In the genomic region with DNA sequence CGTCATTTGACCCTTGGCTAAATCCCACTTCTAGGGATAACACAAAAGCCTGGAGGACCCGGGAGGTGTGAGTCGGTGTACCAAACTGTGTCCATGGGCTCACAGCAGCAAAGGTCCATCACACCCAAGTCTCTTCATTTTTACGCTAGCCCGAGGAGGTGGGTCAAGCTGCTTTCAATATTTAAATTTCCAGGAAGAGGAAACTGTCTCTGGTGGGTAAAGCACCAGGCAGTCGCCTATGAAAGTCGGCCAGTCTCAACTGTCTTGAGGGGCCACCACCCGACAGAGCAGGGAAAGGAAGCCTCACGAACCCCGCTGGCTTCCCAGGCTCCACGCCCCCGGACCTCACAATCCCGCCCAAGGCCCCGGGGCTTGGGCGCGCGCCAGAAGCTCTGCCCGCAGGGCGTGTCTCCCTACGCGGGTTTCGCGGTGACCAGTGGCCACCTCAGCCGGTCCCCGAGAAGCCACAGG, we compare ENCODE assay signal across 8 mouse cellular contexts. TPM values are rescaled to one million over a fixed set of nuclear protein-coding genes. Genes with fewer than 3 reads are reported as not detected.
DNase-seq lines count a peak whose midpoint lies in the region; ATAC-seq lines count a peak whose summit lies in the region.

No protein-coding gene starts in this region.

- peaks cover 32% of the 10 kb centered on the region for H3K36me3 ChIP-seq in embryonic facial prominence, embryonic 13.5 days
- peaks cover 11% of the 10 kb centered on the region for H3K36me3 ChIP-seq in hindbrain, embryonic 15.5 days
- H3K36me3 ChIP-seq in lung, embryonic 15.5 days, result peaks cover 17% of the 10 kb centered on the region

- no peaks in the 10 kb centered on the region for H3K27me3 ChIP-seq in embryonic facial prominence, embryonic 13.5 days
- no peaks in the 10 kb centered on the region for H3K27me3 ChIP-seq in hindbrain, embryonic 15.5 days
- no peaks in the 10 kb centered on the region for H3K27me3 ChIP-seq in lung, embryonic 15.5 days

- H3K4me3 ChIP-seq in embryonic facial prominence, embryonic 13.5 days, result peak overlapping the region; percentile 97
- H3K4me3 ChIP-seq in hindbrain, embryonic 15.5 days, result peak overlapping the region; percentile 99
- peak overlapping the region; percentile 97 for H3K4me3 ChIP-seq in lung, embryonic 15.5 days

- peak overlapping the region; percentile 79 for H3K4me2 ChIP-seq in embryonic facial prominence, embryonic 13.5 days
- peak overlapping the region; percentile 91 for H3K4me2 ChIP-seq in hindbrain, embryonic 15.5 days
- H3K4me2 ChIP-seq in lung, embryonic 15.5 days, result peak overlapping the region; percentile 63

- H3K27ac ChIP-seq in embryonic facial prominence, embryonic 13.5 days, result peak overlapping the region; percentile 88
- H3K27ac ChIP-seq in hindbrain, embryonic 15.5 days (replicated peaks), result peak overlapping the region; percentile 88
- H3K27ac ChIP-seq in lung, embryonic 15.5 days, result peak overlapping the region; percentile 95

- WGBS in embryonic facial prominence, embryonic 13.5 days, result under 1% methylated on average over 25 of the region's 25 CpGs
- under 1% methylated on average over 24 of the region's 25 CpGs for WGBS in hindbrain, embryonic 15.5 days
- under 1% methylated on average over 24 of the region's 25 CpGs for WGBS in lung, embryonic 15.5 days

- peaks cover 14% of the 10 kb centered on the region; the same call in 1 of the 2 replicates for H3K4me1 ChIP-seq in embryonic facial prominence, embryonic 13.5 days
- peaks cover 21% of the 10 kb centered on the region for H3K4me1 ChIP-seq in hindbrain, embryonic 15.5 days (replicated peaks)
- peaks cover 11% of the 10 kb centered on the region for H3K4me1 ChIP-seq in lung, embryonic 15.5 days

- peak overlapping the region; percentile 93 for H3K9ac ChIP-seq in embryonic facial prominence, embryonic 13.5 days
- H3K9ac ChIP-seq in hindbrain, embryonic 15.5 days, result peak overlapping the region; percentile 93
- peak overlapping the region; percentile 96 for H3K9ac ChIP-seq in lung, embryonic 15.5 days

- no peaks in the 10 kb centered on the region for H3K9me3 ChIP-seq in embryonic facial prominence, embryonic 13.5 days
- no peaks in the 10 kb centered on the region for H3K9me3 ChIP-seq in hindbrain, embryonic 15.5 days
- H3K9me3 ChIP-seq in lung, embryonic 15.5 days, result no peaks in the 10 kb centered on the region

- peak; percentile 19 for DNase-seq in kidney, adult 11 months
- DNase-seq in kidney, postnatal 14 days, result no peak
- peak; percentile 45 for DNase-seq in MEL-GATA-1-ER (ENCODE audit: extremely low read depth, low read depth)
- DNase-seq in skeletal muscle tissue, adult 2 months (ENCODE audit: low read depth, low spot score), result peak; percentile 11

- ATAC-seq in embryonic facial prominence, embryonic 13.5 days (ENCODE audit: insufficient number of reproducible peaks, insufficient read depth, low FRiP score, low TSS enrichment, low read depth), result 0 out of 2 replicates have a peak, but pooled peaks have one; percentile 18
- peak; percentile 57; the same call in 1 of the 2 replicates for ATAC-seq in hindbrain, embryonic 15.5 days (ENCODE audit: low FRiP score, low read depth)
- ATAC-seq in lung, embryonic 15.5 days (ENCODE audit: borderline replicate concordance, extremely low read depth, low FRiP score, low TSS enrichment), result peak; percentile 66
- ATAC-seq in cerebellum, adult (ENCODE audit: insufficient number of reproducible peaks, low FRiP score, low TSS enrichment), result no peak

RNA-seq across cellular contexts. Expression of gene Pold3, which starts 0.5 kb away (rescaled TPM):
- 74.2 and 75.1 TPM in 2 replicates for polyA plus RNA-seq in embryonic facial prominence, embryonic 13.5 days (2015; fragmentation: Nextera tagmentation; extraction: Ambion mirVana)
- 44.9 and 45.6 TPM in 2 replicates for polyA plus RNA-seq in hindbrain, embryonic 15.5 days (2015; fragmentation: Nextera tagmentation; extraction: Ambion mirVana)
- polyA plus RNA-seq in lung, embryonic 15.5 days (2015; fragmentation: Nextera tagmentation; extraction: Ambion mirVana), result 61.1 and 62.2 TPM in 2 replicates

RNA-seq across cellular contexts. Expression of gene Lipt2, which starts 38.3 kb away (rescaled TPM):
- polyA plus RNA-seq in embryonic facial prominence, embryonic 13.5 days (2015; fragmentation: Nextera tagmentation; extraction: Ambion mirVana), result 24.0 and 26.8 TPM in 2 replicates
- 16.8 and 19.6 TPM in 2 replicates for polyA plus RNA-seq in hindbrain, embryonic 15.5 days (2015; fragmentation: Nextera tagmentation; extraction: Ambion mirVana)
- 20.1 and 22.1 TPM in 2 replicates for polyA plus RNA-seq in lung, embryonic 15.5 days (2015; fragmentation: Nextera tagmentation; extraction: Ambion mirVana)

RNA-seq across cellular contexts. Expression of gene Kcne3, which starts 55.5 kb away (rescaled TPM):
- polyA plus RNA-seq in embryonic facial prominence, embryonic 13.5 days (2015; fragmentation: Nextera tagmentation; extraction: Ambion mirVana), result 16.2 and 19.7 TPM in 2 replicates
- polyA plus RNA-seq in hindbrain, embryonic 15.5 days (2015; fragmentation: Nextera tagmentation; extraction: Ambion mirVana), result 0.82 and 0.90 TPM in 2 replicates
- 1.5 TPM in 2 replicates for polyA plus RNA-seq in lung, embryonic 15.5 days (2015; fragmentation: Nextera tagmentation; extraction: Ambion mirVana)
